Mouse (Mus musculus) cerebellum, adult 9-10 months (tissue): ENCODE results near the gene Zfp157.
"Not testable (repeated sequence)": the region's sequence is repeated elsewhere in the genome, so short reads cannot be mapped to it uniquely, and the experiment has no call there.

ENCODE experiments used
- DNase-seq: peaks from one replicate; pipeline ENCODE4 v3.0.0; 2022

Gene Zfp157

GRCm38 (mm10) chr5:138441286-138442194 lies at the start of gene Zfp157:
Gene Zfp157 (plus strand): TSS chr5:138441468.
- peak; percentile 96 for DNase-seq

- DNase-seq: no peak
Observed at GRCm38 (mm10) chr5:138397795-138398337, 43.4 kb upstream of the Zfp157 start.

- DNase-seq: not testable (repeated sequence)
Observed at GRCm38 (mm10) chr5:138400431-138400830, 40.8 kb upstream of the Zfp157 start.

GRCm38 (mm10) chr5:138458371-138458770 lies 17.1 kb downstream of the Zfp157 start:
- no peak for DNase-seq

GRCm38 (mm10) chr5:138459107-138459506 lies 17.8 kb downstream of the Zfp157 start:
- DNase-seq: no peak

- peak; percentile 48 for DNase-seq
Observed at GRCm38 (mm10) chr5:138473601-138474000, 32.3 kb downstream of the Zfp157 start.

GRCm38 (mm10) chr5:138504548-138504947 lies 63.3 kb downstream of the Zfp157 start:
- not testable (repeated sequence) for DNase-seq
